Mouse (Mus musculus) kidney, adult 2 months (tissue): ENCODE data around the gene Zbtb5. TPM values are rescaled to one million over a fixed set of nuclear protein-coding genes. Genes with fewer than 3 reads are reported as not detected.
A peak's percentile ranks its signal among the peaks of the same experiment; 100 is the strongest.
"Not testable (repeated sequence)": the region's sequence is repeated elsewhere in the genome, so short reads cannot be mapped to it uniquely, and the experiment has no call there.

Source experiments
- DNase-seq: peaks from one replicate; pipeline ENCODE4 v3.0.0; 2021
- H3K27ac ChIP-seq: fragments of 200-500 bp; 2 replicates; pipeline ENCODE4 v1.5.1; 2012; ENCODE audit warnings: low read depth, low read length, control low read depth, inconsistent platforms; ENCODE audit not compliant: insufficient read depth
- H3K27me3 ChIP-seq: fragments of 200-500 bp; replicated peaks from 2 replicates; pipeline ENCODE4 v1.6.1; 2012; ENCODE audit warnings: mild to moderate bottlenecking, moderate library complexity, low read length, inconsistent platforms; ENCODE audit not compliant: control insufficient read depth, insufficient read depth
- H3K36me3 ChIP-seq: fragments of 200-500 bp; 2 replicates; pipeline ENCODE4 v1.6.1; 2012; ENCODE audit warnings: mild to moderate bottlenecking, moderate library complexity, low read length, inconsistent platforms; ENCODE audit not compliant: control insufficient read depth, insufficient read depth
- H3K4me1 ChIP-seq: fragments of 200-500 bp; 2 replicates; pipeline ENCODE4 v1.6.1; 2011; ENCODE audit warnings: low read length; ENCODE audit not compliant: control insufficient read depth, insufficient read depth
- H3K4me3 ChIP-seq: fragments of 200-500 bp; 2 replicates; pipeline ENCODE4 v1.5.1; 2011; ENCODE audit warnings: mild to moderate bottlenecking, low read depth, low read length, control low read depth; ENCODE audit not compliant: insufficient read depth
- CTCF ChIP-seq: fragments of 200-500 bp; conservative IDR thresholded peaks from 2 replicates; pipeline ENCODE4 v1.5.1; 2011; ENCODE audit warnings: low read depth, mild to moderate bottlenecking, control low read depth, low read length, moderate library complexity, mixed read lengths; ENCODE audit not compliant: insufficient read depth, insufficient read length
- POLR2A ChIP-seq: fragments of 200-500 bp; IDR thresholded peaks from one replicate; pipeline ENCODE4 v1.6.1; 2011; ENCODE audit warnings: low read depth, low read length, control low read depth
- WGBS: fragments of 180-500 bp; shearing (Covaris S2); methylation state at CpG from one replicate; pipeline ENCODE4 v1.1.7; 2018; 5-methylcytosine and 5-hydroxymethylcytosine counted together
- polyA plus RNA-seq: library from polyadenylated mRNA; depleted of rRNA; stranded (reverse); fragments of >200 nt; gene quantifications from 2 replicates; pipeline ENCODE4 v1.2.3, GENCODE M21; 2012; rRNA removed

The Zbtb5 gene
- polyA plus RNA-seq, 1 experiment: 11.8 TPM

DNA sequence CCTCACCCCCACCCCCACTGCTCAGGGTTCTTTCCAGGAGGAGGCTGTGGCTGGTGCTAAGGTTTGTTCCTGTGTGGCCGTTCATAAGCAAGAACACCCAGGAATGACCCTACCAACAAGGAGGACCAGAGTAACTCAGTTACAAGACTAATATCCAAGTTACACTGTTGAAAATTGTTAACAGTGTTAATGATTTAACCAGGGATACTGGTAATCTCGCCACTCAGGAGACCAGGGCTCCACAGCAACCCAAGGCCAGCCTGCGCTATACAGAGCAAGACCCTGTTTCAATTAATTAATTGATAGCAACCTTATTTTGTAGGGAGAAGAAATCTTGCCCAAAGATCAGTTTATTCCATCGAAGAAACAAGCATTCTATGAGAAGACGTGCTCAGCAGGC, 64.7 kb downstream of the Zbtb5 start:
- Histone ChIP-seq H3K27ac (no peak overlapping the region), H3K27me3 (no peaks in the 10 kb centered on the region), H3K4me1 (peaks cover 11% of the 10 kb centered on the region; the same call in 1 of the 2 replicates), H3K36me3 (no peaks in the 10 kb centered on the region), H3K4me3 (no peak overlapping the region)
- TF ChIP-seq CTCF (no peak), POLR2A (no peak)
- WGBS: 49% methylated on average over 5 of the region's 5 CpGs
- peak; percentile 47 for DNase-seq

DNA sequence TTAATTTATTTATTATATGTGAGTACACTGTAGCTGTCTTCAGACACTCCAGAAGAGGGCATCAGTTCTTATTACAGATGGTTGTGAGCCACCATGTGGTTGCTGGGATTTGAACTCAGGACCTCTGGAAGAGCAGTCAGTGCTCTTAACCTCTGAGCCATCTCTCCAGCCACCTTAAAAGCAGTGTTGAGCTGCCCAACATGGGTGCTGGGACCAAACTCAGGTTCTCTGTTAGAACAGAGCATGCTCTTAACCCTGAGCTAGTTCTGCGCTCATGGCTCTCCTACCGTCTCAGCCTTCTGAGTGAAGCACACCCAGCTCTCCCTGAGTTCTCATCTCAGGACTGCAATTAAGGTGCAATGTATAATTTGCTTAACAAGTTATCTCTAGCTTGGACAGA, 66.1 kb downstream of the Zbtb5 start:
- H3K4me3 ChIP-seq, H3K27ac ChIP-seq, H3K36me3 ChIP-seq, DNase-seq, H3K27me3 ChIP-seq: not testable (repeated sequence)
- peaks cover 11% of the 10 kb centered on the region; the same call in 1 of the 2 replicates for H3K4me1 ChIP-seq
- WGBS: 77% methylated on average over 2 of the region's 2 CpGs

DNA sequence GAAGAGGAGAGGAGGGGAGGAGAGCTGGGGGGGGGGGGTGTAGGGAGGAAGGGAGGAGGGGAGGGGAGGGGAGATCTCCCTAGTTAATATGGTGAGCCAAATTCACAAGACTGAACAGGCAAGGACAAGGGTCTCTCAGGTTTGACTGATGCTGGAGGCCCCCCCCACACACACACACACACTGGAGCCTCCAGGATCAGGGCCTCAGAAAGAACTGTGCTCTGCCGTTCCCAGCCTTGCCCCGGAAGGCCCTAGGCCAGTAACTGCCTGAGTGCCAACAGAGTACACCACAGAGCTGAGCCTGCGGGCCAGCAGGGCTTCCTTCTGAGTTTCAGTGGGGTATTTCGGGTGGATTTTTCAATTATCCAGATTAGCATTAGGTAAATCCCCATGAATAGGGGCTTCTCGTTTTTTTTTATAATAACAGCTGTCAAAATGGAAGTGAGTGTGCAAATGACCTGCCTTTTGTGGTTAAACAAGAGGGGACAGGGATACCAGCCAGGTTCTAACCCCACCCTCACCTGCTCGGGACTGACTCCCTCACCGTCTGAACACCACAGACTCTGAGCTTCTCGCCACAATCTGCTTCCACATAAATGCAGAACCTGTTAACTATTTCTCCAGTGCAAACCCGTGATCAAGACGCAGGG, 67.7 kb downstream of the Zbtb5 start:
- peaks cover 11% of the 10 kb centered on the region; the same call in 1 of the 2 replicates for H3K4me1 ChIP-seq
- WGBS: 60% methylated on average over 10 of the region's 10 CpGs
- DNase-seq: peak; percentile 65
- H3K27ac ChIP-seq: peak overlapping the region; percentile 79
- peak overlapping the region; percentile 62 for H3K4me3 ChIP-seq
- TF ChIP-seq CTCF (no peak), POLR2A (no peak)
- no peaks in the 10 kb centered on the region for H3K27me3 ChIP-seq
- H3K36me3 ChIP-seq: no peaks in the 10 kb centered on the region

DNA sequence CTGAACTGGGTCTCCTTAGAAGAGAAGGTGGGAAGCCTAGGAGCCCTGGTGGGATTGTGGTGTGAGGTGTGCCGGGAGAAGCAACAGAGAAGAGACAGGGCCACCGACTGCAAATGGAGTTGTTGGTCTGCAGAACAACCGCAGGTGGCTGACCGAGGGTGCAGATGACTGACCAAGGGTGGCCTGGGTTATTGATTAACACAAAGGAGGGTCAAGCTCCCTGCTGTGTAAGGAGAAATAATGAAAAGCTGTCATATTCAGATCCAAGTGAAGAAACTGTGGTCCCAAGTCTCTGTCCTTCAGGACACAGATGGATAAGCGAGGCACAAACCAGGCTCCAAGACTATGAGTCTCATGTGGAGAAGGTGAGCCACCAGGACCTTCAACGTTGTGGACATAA, 68.7 kb downstream of the Zbtb5 start:
- H3K36me3 ChIP-seq: no peaks in the 10 kb centered on the region
- peak; percentile 93 for DNase-seq
- peak overlapping the region; percentile 81 for H3K4me3 ChIP-seq
- TF ChIP-seq POLR2A (no peak), CTCF (no peak)
- peaks cover 11% of the 10 kb centered on the region; the same call in 1 of the 2 replicates for H3K4me1 ChIP-seq
- 37% methylated on average over 6 of the region's 6 CpGs for WGBS
- no peaks in the 10 kb centered on the region for H3K27me3 ChIP-seq
- H3K27ac ChIP-seq: peak overlapping the region; percentile 98

- TF ChIP-seq CTCF (no peak), POLR2A (no peak)
- 76% methylated on average over 1 of the region's 1 CpGs for WGBS
- H3K27ac ChIP-seq: no peak overlapping the region
Measured at GRCm38 (mm10) chr4:44942237-44942636, 70.0 kb downstream of the Zbtb5 start.

More at GRCm38 (mm10) chr4:44942237-44942636, 70.0 kb downstream of the Zbtb5 start:
- no peak for DNase-seq
- H3K4me1 ChIP-seq: peaks cover 6% of the 10 kb centered on the region; the same call in 1 of the 2 replicates
- H3K36me3 ChIP-seq: no peaks in the 10 kb centered on the region
- no peaks in the 10 kb centered on the region for H3K27me3 ChIP-seq
- no peak overlapping the region for H3K4me3 ChIP-seq

Other genes starting within 250 kb of the Zbtb5 start
- 334 and 342 TPM in 2 replicates for gene Grhpr, start 31.0 kb downstream of the Zbtb5 start, polyA plus RNA-seq
- 6.2 and 7.8 TPM in 2 replicates for gene Polr1e, start 6.2 kb upstream of the Zbtb5 start, polyA plus RNA-seq
- 18.6 and 19.6 TPM in 2 replicates for gene Fbxo10, start 72.2 kb upstream of the Zbtb5 start, polyA plus RNA-seq
- gene Tomm5, start 95.7 kb upstream of the Zbtb5 start, polyA plus RNA-seq: 121 and 155 TPM in 2 replicates
- 0.46 and 0.56 TPM in 2 replicates for gene Frmpd1, start 172.5 kb upstream of the Zbtb5 start, polyA plus RNA-seq